Mouse (Mus musculus) stomach, embryonic 15.5 days (tissue): ENCODE results near the gene Hpn. TPM values are rescaled to one million over a fixed set of nuclear protein-coding genes. Genes with fewer than 3 reads are reported as not detected.

Source experiments
- ATAC-seq: fragments of 200-750 bp; cut with Nextera tagmentation; 2 replicates; pipeline ENCODE4 v1.8.0; 2017; ENCODE audit warnings: low read depth, moderate number of reproducible peaks, moderate TSS enrichment; ENCODE audit not compliant: insufficient read depth, low FRiP score
- H3K27ac ChIP-seq: fragments of 300-500 bp; sonication (generic); 2 replicates; pipeline ENCODE4 v1.5.1; 2015; ENCODE audit warnings: mild to moderate bottlenecking, inconsistent platforms
- H3K27me3 ChIP-seq: fragments of 300-500 bp; sonication (generic); replicated peaks from 2 replicates; pipeline ENCODE4 v1.6.1; 2015; ENCODE audit warnings: inconsistent platforms
- H3K36me3 ChIP-seq: fragments of 300-500 bp; sonication (generic); 2 replicates; pipeline ENCODE4 v1.6.1; 2015; ENCODE audit warnings: inconsistent platforms
- H3K4me1 ChIP-seq: fragments of 300-500 bp; sonication (generic); 2 replicates; pipeline ENCODE4 v1.6.1; 2015; ENCODE audit warnings: inconsistent platforms
- H3K4me2 ChIP-seq: fragments of 300-500 bp; sonication (generic); 2 replicates; pipeline ENCODE4 v1.6.1; 2015; ENCODE audit warnings: mild to moderate bottlenecking, inconsistent platforms
- H3K4me3 ChIP-seq: fragments of 300-500 bp; sonication (generic); replicated peaks from 2 replicates; pipeline ENCODE4 v1.5.1; 2015; ENCODE audit warnings: inconsistent platforms
- H3K9ac ChIP-seq: fragments of 300-500 bp; sonication (generic); 2 replicates; pipeline ENCODE4 v1.6.1; 2015; ENCODE audit warnings: inconsistent platforms
- H3K9me3 ChIP-seq: fragments of 300-500 bp; sonication (generic); 2 replicates; pipeline ENCODE4 v1.6.1; 2016; ENCODE audit warnings: inconsistent platforms
- WGBS: fragments of 180-500 bp; shearing (Covaris S2); methylation state at CpG from one replicate; pipeline ENCODE4 v1.1.7; 2015; 5-methylcytosine and 5-hydroxymethylcytosine counted together
- polyA plus RNA-seq: library from polyadenylated mRNA; unstranded; fragments of >200 nt; fragmentation: Nextera tagmentation; extraction: Ambion mirVana; gene quantifications from 2 replicates; pipeline ENCODE4 v1.2.1, GENCODE M21; 2015

Hpn gene
- 35.3 and 36.9 TPM in 2 replicates for polyA plus RNA-seq

- Histone ChIP-seq H3K4me3 (peak within 1 kb of the TSS; percentile 35), H3K4me2 (peak within 1 kb of the TSS; percentile 51), H3K36me3 (no peaks in the 10 kb centered on the region), H3K27me3 (no peaks in the 10 kb centered on the region), H3K9ac (no peak within 1 kb of the TSS), H3K4me1 (peaks cover 16% of the 10 kb centered on the region), H3K27ac (peak within 1 kb of the TSS; percentile 75), H3K9me3 (no peaks in the 10 kb centered on the region)
- 16% methylated on average over 15 of the region's 15 CpGs for WGBS
- ATAC-seq: peak; percentile 89
Measured at GRCm38 (mm10) chr7:31115182-31115581, at the start of gene Hpn. Gene Hpn (minus strand): TSS chr7:31115290.

GRCm38 (mm10) chr7:31164748-31165147 is 49.7 kb upstream of the Hpn start:
- 59% methylated on average over 1 of the region's 1 CpGs for WGBS
- H3K9me3 ChIP-seq: no peaks in the 10 kb centered on the region
- ATAC-seq: no peak
- no peak overlapping the region for H3K27ac ChIP-seq
- H3K4me3 ChIP-seq: no peak overlapping the region
- no peaks in the 10 kb centered on the region for H3K27me3 ChIP-seq
- H3K4me2 ChIP-seq: no peak overlapping the region
- H3K4me1 ChIP-seq: no peaks in the 10 kb centered on the region; the same call in 1 of the 2 replicates
- H3K9ac ChIP-seq: no peak overlapping the region
- no peaks in the 10 kb centered on the region for H3K36me3 ChIP-seq

GRCm38 (mm10) chr7:31163666-31164577 is 48.8 kb upstream of the Hpn start:
- no peak overlapping the region for H3K9ac ChIP-seq
- no peak for ATAC-seq
- H3K27ac ChIP-seq: no peak overlapping the region
- no peaks in the 10 kb centered on the region for H3K9me3 ChIP-seq
- H3K4me3 ChIP-seq: no peak overlapping the region
- no peak overlapping the region for H3K4me2 ChIP-seq
- no peaks in the 10 kb centered on the region for H3K36me3 ChIP-seq
- H3K27me3 ChIP-seq: no peaks in the 10 kb centered on the region
- WGBS: 63% methylated on average over 3 of the region's 3 CpGs
- H3K4me1 ChIP-seq: no peaks in the 10 kb centered on the region; the same call in 1 of the 2 replicates

- 65% methylated on average over 11 of the region's 11 CpGs for WGBS
Measured at GRCm38 (mm10) chr7:31162324-31162723, 47.2 kb upstream of the Hpn start.

GRCm38 (mm10) chr7:31161831-31162230 is 46.7 kb upstream of the Hpn start:
- H3K27me3 ChIP-seq: no peaks in the 10 kb centered on the region
- H3K9ac ChIP-seq: no peak overlapping the region
- no peak overlapping the region for H3K27ac ChIP-seq
- ATAC-seq: no peak
- H3K4me2 ChIP-seq: no peak overlapping the region
- no peaks in the 10 kb centered on the region for H3K36me3 ChIP-seq
- 56% methylated on average over 3 of the region's 3 CpGs for WGBS
- no peaks in the 10 kb centered on the region; the same call in 1 of the 2 replicates for H3K4me1 ChIP-seq
- no peak overlapping the region for H3K4me3 ChIP-seq
- H3K9me3 ChIP-seq: no peaks in the 10 kb centered on the region

More at GRCm38 (mm10) chr7:31162324-31162723, 47.2 kb upstream of the Hpn start:
- ATAC-seq: no peak
- no peak overlapping the region for H3K4me2 ChIP-seq
- H3K27ac ChIP-seq: no peak overlapping the region
- no peaks in the 10 kb centered on the region for H3K27me3 ChIP-seq
- H3K4me1 ChIP-seq: no peaks in the 10 kb centered on the region; the same call in 1 of the 2 replicates
- no peaks in the 10 kb centered on the region for H3K36me3 ChIP-seq
- no peaks in the 10 kb centered on the region for H3K9me3 ChIP-seq
- no peak overlapping the region for H3K9ac ChIP-seq
- H3K4me3 ChIP-seq: no peak overlapping the region

- Histone ChIP-seq H3K9me3 (no peaks in the 10 kb centered on the region), H3K27ac (no peak overlapping the region), H3K4me1 (no peaks in the 10 kb centered on the region; the same call in 1 of the 2 replicates), H3K4me2 (no peak overlapping the region), H3K27me3 (no peaks in the 10 kb centered on the region), H3K4me3 (no peak overlapping the region), H3K36me3 (no peaks in the 10 kb centered on the region), H3K9ac (no peak overlapping the region)
- no peak for ATAC-seq
- WGBS: 76% methylated on average over 3 of the region's 3 CpGs
Measured at GRCm38 (mm10) chr7:31161246-31161645, 46.2 kb upstream of the Hpn start.

GRCm38 (mm10) chr7:31160763-31161162 is 45.7 kb upstream of the Hpn start:
- Histone ChIP-seq H3K36me3 (no peaks in the 10 kb centered on the region), H3K4me1 (no peaks in the 10 kb centered on the region; the same call in 1 of the 2 replicates)

GRCm38 (mm10) chr7:31156034-31156928 is 41.2 kb upstream of the Hpn start:
- Histone ChIP-seq H3K9ac (no peak overlapping the region), H3K4me2 (peak overlapping the region; percentile 29), H3K27ac (no peak overlapping the region), H3K4me3 (no peak overlapping the region), H3K9me3 (no peaks in the 10 kb centered on the region), H3K4me1 (peaks cover 8% of the 10 kb centered on the region; the same call in 1 of the 2 replicates), H3K36me3 (no peaks in the 10 kb centered on the region), H3K27me3 (no peaks in the 10 kb centered on the region)
- ATAC-seq: no peak
- whole genome bisulfite sequencing: 32% methylated on average over 19 of the region's 19 CpGs

More at GRCm38 (mm10) chr7:31160763-31161162, 45.7 kb upstream of the Hpn start:
- H3K9me3 ChIP-seq: no peaks in the 10 kb centered on the region
- H3K9ac ChIP-seq: no peak overlapping the region
- 53% methylated on average over 5 of the region's 5 CpGs for WGBS
- ATAC-seq: no peak
- no peak overlapping the region for H3K4me2 ChIP-seq
- H3K27me3 ChIP-seq: no peaks in the 10 kb centered on the region
- H3K4me3 ChIP-seq: no peak overlapping the region
- H3K27ac ChIP-seq: no peak overlapping the region

GRCm38 (mm10) chr7:31155296-31156033 is 40.4 kb upstream of the Hpn start, which contains the start of gene Gramd1a:
Gene Gramd1a (minus strand): TSS chr7:31155896.
- WGBS: 55% methylated on average over 5 of the region's 5 CpGs
- Histone ChIP-seq H3K9ac (no peak within 1 kb of the TSS), H3K4me2 (peak within 1 kb of the TSS; percentile 29), H3K4me1 (peaks cover 11% of the 10 kb centered on the region; the same call in 1 of the 2 replicates), H3K36me3 (no peaks in the 10 kb centered on the region), H3K27ac (peak within 1 kb of the TSS; percentile 59; the same call in 1 of the 2 replicates), H3K4me3 (no peak within 1 kb of the TSS), H3K9me3 (no peaks in the 10 kb centered on the region), H3K27me3 (no peaks in the 10 kb centered on the region)
- no peak for ATAC-seq

- Histone ChIP-seq H3K4me1 (peaks cover 23% of the 10 kb centered on the region), H3K27me3 (no peaks in the 10 kb centered on the region), H3K9me3 (no peaks in the 10 kb centered on the region), H3K4me2 (no peak overlapping the region), H3K36me3 (no peaks in the 10 kb centered on the region), H3K4me3 (no peak overlapping the region), H3K27ac (no peak overlapping the region), H3K9ac (no peak overlapping the region)
- 85% methylated on average over 6 of the region's 6 CpGs for WGBS
- ATAC-seq: no peak
Measured at GRCm38 (mm10) chr7:31153536-31154320, 38.6 kb upstream of the Hpn start.
